Mouse (Mus musculus): ENCODE measurements around the gene Nrarp. TPM values are rescaled to one million over a fixed set of nuclear protein-coding genes. Genes with fewer than 3 reads are reported as not detected.

Nrarp gene
- 1 to 10 TPM; 5.6 to 5.8 TPM for total RNA-seq (2023)

GRCm38 (mm10) chr2:25180478-25180903 is at the start of gene Nrarp:
TSS of gene Nrarp (plus strand) at chr2:25180758.

DNA sequence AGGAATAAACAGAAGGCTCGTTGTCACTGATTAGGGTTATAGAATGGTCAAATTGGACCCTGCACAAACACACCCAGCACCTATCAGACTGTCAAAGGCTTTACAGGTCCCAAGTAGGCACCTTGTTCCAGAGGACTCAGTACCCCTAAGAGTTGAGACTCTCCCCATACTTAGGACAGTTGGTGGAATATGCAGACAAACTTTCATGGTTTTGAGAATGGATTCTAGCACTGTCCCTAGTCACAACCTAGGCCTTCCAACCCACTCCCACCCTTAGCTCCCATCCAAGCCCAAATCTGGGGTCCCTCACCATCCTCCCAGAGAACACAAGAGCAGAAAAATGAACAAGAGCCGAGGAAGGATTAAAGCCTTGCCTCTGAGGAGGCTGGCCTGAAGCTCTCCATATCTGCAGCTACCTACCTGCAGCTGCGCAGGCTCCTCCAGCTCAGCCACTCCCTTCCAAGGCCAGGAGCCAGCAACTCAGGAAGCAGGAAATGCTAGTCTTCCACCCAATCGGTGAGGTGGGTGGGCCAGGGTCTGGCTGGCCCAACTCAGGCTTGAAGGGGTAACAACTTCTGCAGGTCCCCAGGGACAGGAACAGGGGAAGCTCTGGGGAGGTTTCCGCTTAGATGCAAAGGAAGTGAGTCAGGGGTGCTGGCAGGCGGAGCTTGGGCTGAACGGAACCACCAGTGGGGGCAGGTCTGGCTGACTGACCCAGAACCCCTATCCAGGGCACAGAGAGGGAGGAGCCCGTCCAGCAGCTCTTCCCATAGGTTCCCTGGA is 15.8 kb downstream of the Nrarp start, which contains the start of gene Tor4a:
Tor4a (minus strand) TSS at position 715 of the 783 bp plus-strand sequence.

GRCm38 (mm10) chr2:25211121-25211670 is 30.6 kb downstream of the Nrarp start, which contains the start of gene Nelfb:
TSS of gene Nelfb (minus strand) at chr2:25211489.

GRCm38 (mm10) chr2:25214444-25214843 is 33.9 kb downstream of the Nrarp start, which contains the start of gene Stpg3:
TSS of gene Stpg3 (minus strand) at chr2:25214637.

DNA sequence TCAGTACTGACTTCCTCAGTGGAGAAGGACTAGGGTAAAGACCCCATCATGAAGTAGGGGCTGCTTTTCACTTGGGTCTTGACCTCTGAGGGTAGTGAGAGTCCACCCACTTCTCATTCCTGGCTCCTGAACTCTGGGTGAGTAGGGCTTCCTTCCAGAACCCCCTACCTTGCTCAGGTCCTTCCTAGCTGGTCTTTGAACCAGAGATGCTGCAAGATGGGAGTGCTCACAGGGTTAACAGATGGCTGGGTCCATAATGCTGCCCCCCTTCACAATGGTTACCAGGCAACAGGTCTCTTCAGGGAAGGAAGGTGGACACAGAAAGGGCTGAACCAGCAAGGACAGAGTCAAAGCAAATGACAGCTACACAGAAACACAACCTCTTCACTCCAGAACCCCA is 37.9 kb downstream of the Nrarp start, which contains the start of gene Fam166a:
Fam166a (plus strand) TSS at position 301 of the 400 bp plus-strand sequence.

GRCm38 (mm10) chr2:25224492-25224765 is 43.9 kb downstream of the Nrarp start, which contains the start of gene Tubb4b:
TSS of gene Tubb4b (minus strand) at chr2:25224702.

Other genes starting within 250 kb of the Nrarp start
- 100 to 1,000 TPM; 127 to 131 TPM for gene Arrdc1, start 245.5 kb upstream of the Nrarp start, total RNA-seq (2023)
- 1 to 10 TPM; 7.1 to 7.6 TPM for gene Zmynd19, start 231.0 kb upstream of the Nrarp start, total RNA-seq (2023)
- gene Dph7, start 218.4 kb upstream of the Nrarp start, total RNA-seq (2023), result 1 to 10 TPM; 6.0 to 7.0 TPM
- 10 to 100 TPM; 17.2 to 17.4 TPM for gene Mrpl41, start 205.7 kb upstream of the Nrarp start, total RNA-seq (2023)
- 100 to 1,000 TPM; 133 to 171 TPM for gene Pnpla7, start 204.7 kb upstream of the Nrarp start, total RNA-seq (2023)
- gene Nsmf, start 126.4 kb upstream of the Nrarp start, total RNA-seq (2023), result 10 to 100 TPM; 23.6 to 33.9 TPM
- gene Entpd8, start 100.5 kb upstream of the Nrarp start, total RNA-seq (2023), result not detected
- not detected for gene Noxa1, start 85.6 kb upstream of the Nrarp start, total RNA-seq (2023)
- gene Tor4a, start 16.1 kb downstream of the Nrarp start, total RNA-seq (2023), result 10 to 100 TPM; 34.6 to 36.4 TPM
- gene Nelfb, start 30.7 kb downstream of the Nrarp start, total RNA-seq (2023), result 10 to 100 TPM; 48.9 to 59.0 TPM
- gene Stpg3, start 33.9 kb downstream of the Nrarp start, total RNA-seq (2023), result not detected
- not detected for gene Fam166a, start 38.0 kb downstream of the Nrarp start, total RNA-seq (2023)
- 10 to 100 TPM; 47.5 to 50.6 TPM for gene Tubb4b, start 43.9 kb downstream of the Nrarp start, total RNA-seq (2023)
- not detected for gene Slc34a3, start 53.6 kb downstream of the Nrarp start, total RNA-seq (2023)
- not detected for gene Rnf224, start 56.0 kb downstream of the Nrarp start, total RNA-seq (2023)
- gene Rnf208, start 61.5 kb downstream of the Nrarp start, total RNA-seq (2023), result under 1 TPM in 1 of 2 experiments, not detected in 1; 0.88 TPM
- not detected for gene Cysrt1, start 61.7 kb downstream of the Nrarp start, total RNA-seq (2023)
- 1 to 10 TPM; 2.3 to 2.6 TPM for gene AL732309.1, start 66.1 kb downstream of the Nrarp start, total RNA-seq (2023)
- 10 to 100 TPM; 14.0 to 21.2 TPM for gene Tmem203, start 74.7 kb downstream of the Nrarp start, total RNA-seq (2023)
- gene Tprn, start 81.9 kb downstream of the Nrarp start, total RNA-seq (2023), result 10 to 100 TPM; 21.1 to 24.9 TPM
- gene Ssna1, start 91.7 kb downstream of the Nrarp start, total RNA-seq (2023), result 10 to 100 TPM; 49.1 TPM
- gene Anapc2, start 91.7 kb downstream of the Nrarp start, total RNA-seq (2023), result 10 to 100 TPM; 83.4 to 88.1 TPM
- not detected for gene Tmem210, start 107.4 kb downstream of the Nrarp start, total RNA-seq (2023)
- not detected for gene Lrrc26, start 109.2 kb downstream of the Nrarp start, total RNA-seq (2023)
- not detected for gene Grin1, start 138.4 kb downstream of the Nrarp start, total RNA-seq (2023)
- gene Man1b1, start 151.6 kb downstream of the Nrarp start, total RNA-seq (2023), result 10 to 100 TPM; 33.9 to 41.6 TPM
- 10 to 100 TPM; 25.9 to 31.9 TPM for gene Dpp7, start 175.6 kb downstream of the Nrarp start, total RNA-seq (2023)
- gene Uap1l1, start 184.9 kb downstream of the Nrarp start, total RNA-seq (2023), result 10 to 100 TPM; 24.7 to 30.9 TPM
- gene Sapcd2, start 191.6 kb downstream of the Nrarp start, total RNA-seq (2023), result not detected
- not detected for gene Entpd2, start 215.1 kb downstream of the Nrarp start, total RNA-seq (2023)
- gene Npdc1, start 218.6 kb downstream of the Nrarp start, total RNA-seq (2023), result not detected
- gene Fut7, start 242.5 kb downstream of the Nrarp start, total RNA-seq (2023), result 10 to 100 TPM; 15.6 to 17.3 TPM
- gene Abca2, start 247.9 kb downstream of the Nrarp start, total RNA-seq (2023), result 10 to 100 TPM; 35.3 to 36.1 TPM